Mouse (Mus musculus): ENCODE results near the gene Dpy19l3.

Dpy19l3 gene

DNA sequence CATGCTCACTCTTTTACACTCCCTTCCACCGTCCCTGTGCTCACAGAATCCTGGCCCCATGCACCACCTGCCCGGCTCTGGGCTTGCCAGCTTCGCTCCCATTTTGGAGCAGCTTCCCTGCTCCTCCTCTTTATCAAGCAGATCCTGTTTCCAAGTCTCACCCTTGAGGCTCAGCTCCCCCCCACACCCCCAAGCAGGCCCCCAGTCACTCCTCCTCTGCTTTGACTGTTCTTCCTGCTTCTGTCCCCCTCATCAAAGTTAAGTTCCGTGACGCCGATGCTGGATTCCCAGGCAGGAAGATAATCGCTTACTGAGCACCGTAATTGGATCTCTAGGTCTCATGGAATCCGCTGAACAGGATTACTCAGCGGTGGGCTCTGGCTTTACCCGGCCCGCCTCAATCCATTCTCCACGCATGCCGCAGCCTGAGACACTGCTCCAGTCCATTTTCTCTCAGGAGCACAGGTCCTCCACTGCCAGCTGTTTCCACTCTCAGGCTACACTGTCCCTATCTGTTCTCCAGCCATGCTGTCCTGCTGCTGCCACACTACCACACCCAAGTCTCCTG, 6.8 kb downstream of the Dpy19l3 start:
- DNase-seq (ENCODE audit: low spot score), result no peak

DNA sequence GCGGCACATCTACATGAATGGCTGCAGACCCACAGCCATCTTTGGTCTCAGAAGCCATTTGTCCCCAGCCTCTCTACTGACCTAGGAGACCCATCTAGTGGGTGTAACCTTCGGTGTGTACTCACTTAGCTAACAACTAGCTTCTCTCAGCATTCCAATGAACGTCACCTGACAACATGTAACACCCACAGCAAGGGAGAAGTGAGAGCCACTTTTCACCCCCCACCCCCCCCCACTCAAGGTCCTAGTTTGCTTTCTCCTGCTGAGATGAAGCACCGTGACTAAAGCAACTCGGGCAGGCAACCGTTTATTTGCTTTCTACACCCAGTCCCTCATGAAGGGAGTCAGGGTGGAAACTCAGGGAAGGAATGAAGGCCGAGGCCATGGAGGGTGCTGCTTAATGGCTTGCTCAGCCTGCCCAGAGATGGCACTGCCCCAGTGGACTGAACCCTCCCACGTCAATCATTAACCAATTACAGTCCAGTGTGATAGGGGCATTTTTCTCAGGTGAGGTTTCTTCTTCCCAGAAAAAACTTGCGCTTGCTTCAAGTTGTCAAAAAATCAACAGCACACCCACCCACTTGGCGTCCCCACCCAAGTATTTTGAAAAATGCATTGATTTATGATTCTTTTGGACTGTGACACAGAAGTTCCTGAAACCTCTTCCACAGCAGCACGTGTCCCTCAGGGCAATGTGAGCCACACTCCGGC, 7.4 kb downstream of the Dpy19l3 start:
- no peak for DNase-seq (ENCODE audit: low spot score)

DNA sequence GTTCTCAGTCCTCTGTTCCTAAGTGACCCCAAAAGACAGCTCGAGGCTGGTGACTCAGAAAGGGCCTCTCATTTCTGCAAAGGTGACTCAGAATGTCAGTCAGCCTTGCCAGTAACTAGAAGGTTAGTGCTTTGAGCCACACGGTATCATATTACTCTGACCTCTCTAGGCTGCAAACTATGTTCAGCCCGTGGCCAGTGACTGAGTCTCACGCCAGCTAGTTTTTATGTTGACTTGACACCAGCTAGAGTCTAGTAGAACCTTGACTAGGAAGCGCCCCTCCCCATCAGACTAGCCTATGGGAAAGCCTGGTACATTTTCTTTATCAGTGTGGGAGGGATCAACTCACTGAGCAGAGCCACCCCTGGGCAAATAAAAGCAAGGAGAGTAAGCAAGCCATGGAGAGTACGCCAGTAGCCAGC, 9.0 kb downstream of the Dpy19l3 start:
- no peak for DNase-seq (ENCODE audit: low spot score)

DNA sequence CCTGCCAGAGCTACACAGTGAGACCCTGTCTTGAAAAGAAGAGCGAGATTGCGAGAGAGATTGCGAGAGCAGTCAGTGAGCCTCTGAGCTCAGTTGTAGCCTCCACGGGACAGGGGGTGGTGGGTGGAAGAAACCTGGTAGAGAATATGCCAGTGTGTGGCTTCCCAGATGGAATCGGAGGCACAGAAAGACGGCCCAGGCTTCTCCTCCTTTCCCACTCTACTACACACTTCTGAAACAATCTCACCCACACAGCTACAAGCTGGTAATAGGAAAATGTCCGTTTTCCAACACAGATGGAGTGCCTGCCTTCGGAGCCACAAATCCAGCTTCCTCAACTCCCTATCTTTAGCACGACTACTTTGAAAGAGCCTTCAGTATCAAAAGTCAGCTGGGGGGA, 9.5 kb downstream of the Dpy19l3 start:
- no peak for DNase-seq (ENCODE audit: low spot score)

DNA sequence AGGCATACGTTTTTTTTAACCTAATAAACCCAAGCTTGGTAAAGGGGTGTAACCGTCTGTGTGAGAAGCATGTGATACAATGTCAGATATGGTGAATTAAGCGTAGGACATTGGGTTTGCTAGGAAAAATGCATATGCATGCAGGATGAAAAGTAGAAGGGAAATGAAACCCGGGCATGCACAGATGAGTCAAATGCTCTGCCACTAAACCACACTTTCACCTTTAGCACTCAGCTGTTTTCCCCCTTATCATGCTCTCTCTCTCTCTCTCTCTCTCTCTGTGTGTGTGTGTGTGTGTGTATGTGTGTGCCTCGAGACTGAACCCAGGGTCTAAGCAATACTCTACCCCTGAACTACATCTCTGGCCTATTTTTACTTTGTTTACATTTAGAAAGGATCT, 11.9 kb downstream of the Dpy19l3 start:
- DNase-seq (ENCODE audit: low spot score), result no peak

DNA sequence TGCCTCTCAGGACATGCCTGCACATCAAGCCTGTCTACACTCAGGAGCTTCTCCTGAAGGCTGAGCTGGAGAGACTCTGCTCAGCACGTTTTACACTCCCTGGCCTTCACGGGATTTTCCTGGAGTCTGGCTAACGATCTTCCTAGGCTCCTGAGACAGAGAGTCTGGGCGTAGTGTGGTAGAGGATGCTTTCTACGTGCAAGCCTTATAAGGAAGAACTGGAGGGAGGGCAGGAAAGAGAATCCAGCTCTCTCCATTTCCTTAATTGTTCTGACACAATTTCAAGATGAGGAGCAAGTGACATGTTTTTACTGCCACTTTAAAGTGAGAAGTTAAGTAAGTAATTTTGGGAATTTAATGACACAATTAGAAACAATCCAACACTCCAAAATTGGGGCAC, 12.4 kb downstream of the Dpy19l3 start:
- no peak for DNase-seq (ENCODE audit: low spot score)

DNA sequence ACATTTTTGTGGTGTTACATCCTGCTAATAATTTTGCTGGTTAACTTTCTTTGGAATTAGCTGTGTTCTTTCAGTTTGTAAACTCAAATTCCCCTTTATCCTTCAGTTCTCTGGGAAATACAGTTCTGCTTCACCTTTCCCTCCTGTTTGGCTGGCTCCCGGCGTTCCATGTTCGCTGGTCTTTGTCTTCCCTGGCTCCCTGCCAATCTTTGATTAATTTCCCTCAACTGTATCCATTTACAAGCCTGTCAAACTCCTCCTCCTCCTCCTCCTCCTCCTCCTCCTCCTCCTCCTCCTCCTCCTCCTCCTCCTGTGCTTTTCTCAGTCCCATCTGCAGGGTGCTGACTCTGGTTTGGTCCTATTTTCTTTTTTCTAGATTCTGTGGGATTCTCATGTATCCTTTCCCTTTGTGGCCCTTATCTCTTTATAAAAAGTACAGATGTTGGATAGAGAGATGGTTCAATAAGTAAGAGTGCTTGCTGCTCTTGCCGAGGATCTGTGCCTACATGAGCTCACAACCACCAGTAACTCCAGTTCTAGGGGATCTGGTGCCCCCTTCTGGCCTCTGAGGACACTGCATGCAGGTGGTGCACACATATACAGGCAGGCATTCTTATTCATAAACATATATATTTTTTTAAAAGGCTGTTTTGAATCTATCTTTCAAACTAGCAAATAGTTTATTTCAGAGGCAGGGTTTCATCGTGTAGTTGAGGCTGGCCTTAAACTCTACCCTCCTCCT, 13.6 kb downstream of the Dpy19l3 start:
- DNase-seq (ENCODE audit: low spot score), result peak; percentile 33

DNA sequence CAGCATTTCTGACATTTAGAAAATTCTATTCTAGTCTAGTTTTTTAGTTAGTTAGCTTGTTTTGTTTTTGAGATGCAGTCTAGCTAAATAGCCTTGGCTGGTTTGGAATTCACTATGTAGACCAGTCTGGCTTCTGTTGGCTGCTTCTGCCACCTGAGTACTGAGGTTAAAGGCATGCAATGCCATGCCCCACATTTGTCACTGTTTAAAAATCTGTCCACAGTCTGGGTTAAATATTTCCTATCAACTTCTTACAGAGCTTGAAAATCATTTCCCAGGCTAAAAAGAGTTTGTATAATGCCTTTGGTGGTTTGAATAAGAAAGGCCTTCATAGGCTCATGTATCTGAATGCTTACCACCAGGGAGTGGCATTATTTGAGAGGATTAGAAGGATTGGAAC, 15.4 kb downstream of the Dpy19l3 start:
- no peak for DNase-seq (ENCODE audit: low spot score)

DNA sequence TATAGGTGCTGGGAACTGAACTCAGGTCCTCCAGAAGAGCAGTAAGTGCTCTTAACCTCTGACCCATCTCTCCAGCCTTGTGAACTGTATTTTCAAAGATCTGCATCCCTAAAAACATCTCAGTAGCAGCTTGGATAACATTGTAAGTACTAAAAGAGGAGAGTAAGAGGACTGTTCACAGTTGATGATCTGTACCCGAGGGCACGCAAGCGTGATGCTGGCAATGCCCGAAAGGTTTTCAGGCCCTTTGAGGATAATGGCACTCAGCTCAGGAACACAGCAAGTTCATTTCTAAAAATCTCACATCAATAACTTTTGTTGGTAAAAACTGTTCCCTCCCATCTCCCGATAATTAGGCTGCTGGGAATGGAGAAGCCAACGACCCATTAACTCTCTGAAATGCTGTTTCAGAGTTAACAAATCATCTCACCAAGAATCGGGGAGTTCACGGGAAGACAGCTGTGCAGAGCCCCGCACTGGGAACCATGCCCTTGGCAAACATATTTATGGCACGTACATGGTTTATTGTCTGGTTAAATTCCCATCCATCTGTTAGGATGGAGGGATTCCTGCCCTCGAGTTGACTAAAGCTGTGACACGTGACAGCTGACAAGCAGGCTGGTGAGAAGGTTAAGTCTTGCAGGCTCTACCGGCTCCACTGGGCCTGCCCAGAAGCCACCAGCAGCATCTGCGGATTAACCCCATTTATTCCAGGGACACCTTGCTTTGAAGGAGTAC, 20.8 kb downstream of the Dpy19l3 start:
- no peak for DNase-seq (ENCODE audit: low spot score)

DNA sequence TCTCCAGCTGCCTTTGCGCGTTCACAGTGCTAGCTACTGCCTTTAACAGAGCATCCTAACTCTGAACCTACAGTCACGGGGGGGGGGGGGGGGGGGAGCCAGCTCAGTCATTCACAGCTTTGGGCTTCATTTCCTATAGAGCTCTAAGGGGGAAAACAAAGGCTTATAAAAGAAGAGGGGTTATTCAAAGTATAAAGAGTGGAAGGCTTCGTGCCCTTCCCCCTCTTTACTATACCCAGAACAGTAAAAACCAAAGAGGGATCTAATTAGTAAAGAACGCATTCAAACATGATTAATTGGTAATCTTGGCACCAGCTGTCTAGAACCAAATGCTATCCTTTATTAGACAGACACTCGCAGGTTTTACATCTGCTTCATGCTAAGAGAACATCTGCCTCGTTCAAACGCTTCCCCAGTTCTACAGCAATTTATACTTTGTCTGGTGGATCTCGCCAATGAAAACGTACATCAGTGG, 21.6 kb downstream of the Dpy19l3 start:
- DNase-seq (ENCODE audit: low spot score), result no peak

DNA sequence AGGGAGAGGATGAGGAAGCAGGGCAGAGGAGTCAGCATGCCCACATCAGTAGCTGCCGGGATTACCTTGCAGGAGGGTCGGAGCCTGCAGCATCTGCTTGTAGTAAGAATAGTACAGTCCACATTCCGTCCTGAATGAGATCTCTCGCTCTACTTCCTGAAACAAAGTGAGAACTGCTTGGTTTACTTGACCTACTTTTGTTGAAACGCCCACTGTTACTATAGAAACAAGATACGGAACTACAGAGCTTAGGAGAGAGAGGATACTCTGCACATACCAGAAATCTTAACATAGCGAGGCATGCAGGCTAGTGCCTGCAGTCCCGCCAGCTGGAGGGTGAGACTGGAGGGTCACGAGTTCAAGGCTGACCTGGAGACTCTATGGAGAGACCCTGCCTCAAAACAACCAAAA, 24.6 kb downstream of the Dpy19l3 start:
- DNase-seq (ENCODE audit: low spot score), result peak; percentile 3

DNA sequence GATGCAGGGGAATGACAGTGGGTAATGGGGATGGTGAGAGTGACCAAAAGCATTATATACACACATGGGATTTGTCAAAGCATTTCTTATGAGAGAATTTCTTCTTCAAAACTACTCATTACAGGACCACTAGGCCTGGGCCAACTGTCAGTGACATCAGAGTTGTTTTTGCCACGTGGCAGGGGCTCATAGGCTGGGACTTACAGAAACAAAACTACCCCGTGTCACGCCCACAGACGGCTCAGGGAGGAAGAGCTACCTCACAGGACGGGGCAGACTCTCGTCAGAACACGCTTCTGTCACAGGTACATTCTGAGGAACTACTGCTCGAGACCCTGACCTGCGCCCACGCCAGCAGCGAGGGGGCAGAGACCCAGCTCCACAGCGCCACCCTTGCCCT, 25.9 kb downstream of the Dpy19l3 start:
- peak; percentile 31 for DNase-seq (ENCODE audit: low spot score)

DNA sequence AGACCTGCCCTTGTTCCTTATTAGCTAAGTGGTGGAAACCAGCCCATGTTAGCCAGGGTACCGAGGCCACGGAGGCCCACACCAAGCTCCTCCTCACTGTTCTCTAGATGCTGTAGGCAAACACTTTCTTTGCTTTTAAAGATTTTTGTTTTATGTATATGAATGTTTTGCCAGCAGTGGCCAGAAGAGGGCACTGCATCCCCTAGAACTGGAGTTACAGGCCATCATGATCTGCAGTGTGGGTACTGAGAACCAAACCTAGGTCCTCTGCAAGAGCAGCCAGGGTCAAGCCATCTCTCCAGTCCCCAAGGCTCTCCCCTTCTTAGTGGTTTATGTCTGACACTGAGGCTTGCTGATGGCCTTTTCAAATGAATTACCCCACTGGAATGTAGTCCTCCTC, 31.2 kb downstream of the Dpy19l3 start:
- DNase-seq (ENCODE audit: low spot score), result no peak

DNA sequence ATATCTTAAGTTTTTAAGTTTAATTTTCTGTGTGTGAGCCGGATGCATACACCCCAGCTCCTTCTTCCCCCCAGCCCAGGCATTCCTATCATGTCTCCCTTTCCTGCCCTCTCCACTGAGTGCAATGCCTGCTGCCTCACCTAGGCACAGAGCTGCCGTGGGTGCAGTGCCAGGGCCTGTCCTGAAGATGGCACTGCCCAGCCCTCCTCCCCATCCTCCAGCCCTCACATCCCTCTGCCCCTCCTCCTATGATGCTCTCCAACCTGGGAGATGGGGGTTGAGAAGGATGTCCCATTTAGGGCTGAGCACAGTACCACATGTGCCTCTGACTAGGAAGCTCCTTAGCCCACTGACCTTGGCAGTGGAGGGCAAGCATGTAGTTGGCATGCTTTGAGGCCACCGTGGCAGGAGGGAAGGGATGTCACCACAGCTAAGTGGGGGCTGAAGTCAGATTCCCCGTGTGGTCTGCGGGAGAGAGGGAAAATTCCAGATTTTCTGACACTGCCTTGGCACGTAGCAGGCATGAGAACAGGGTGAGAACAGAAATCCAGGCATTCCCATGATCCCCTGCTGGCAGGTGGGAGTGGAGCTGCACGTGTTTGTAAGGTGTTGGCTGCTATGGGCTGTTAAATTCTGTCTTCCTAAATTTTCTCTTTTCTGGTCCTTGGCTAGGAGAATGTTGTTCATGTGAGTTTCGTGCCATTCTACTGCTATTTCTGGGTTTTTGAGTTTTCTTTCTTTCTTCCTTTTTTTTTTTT, 35.7 kb downstream of the Dpy19l3 start:
- no peak for DNase-seq (ENCODE audit: low spot score)

DNA sequence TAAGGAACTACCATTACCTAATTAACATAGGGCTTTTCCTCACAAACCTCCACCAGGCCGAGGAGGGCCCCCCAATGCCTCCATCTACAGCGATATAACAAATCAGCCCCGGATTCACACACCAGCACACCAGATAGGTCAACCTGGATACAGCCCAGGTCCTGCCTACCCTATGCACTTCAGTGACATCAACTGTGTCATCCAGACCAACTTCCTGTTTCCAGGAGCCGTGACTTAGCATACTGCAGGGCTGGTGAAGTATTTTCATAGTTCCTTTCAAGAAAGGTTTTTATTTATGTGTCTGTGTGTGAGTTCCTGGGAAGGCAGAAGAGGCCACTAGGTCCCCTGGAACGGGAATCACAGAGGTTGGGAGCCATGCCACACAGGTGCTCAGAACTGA, 43.9 kb downstream of the Dpy19l3 start:
- DNase-seq (ENCODE audit: low spot score), result no peak

DNA sequence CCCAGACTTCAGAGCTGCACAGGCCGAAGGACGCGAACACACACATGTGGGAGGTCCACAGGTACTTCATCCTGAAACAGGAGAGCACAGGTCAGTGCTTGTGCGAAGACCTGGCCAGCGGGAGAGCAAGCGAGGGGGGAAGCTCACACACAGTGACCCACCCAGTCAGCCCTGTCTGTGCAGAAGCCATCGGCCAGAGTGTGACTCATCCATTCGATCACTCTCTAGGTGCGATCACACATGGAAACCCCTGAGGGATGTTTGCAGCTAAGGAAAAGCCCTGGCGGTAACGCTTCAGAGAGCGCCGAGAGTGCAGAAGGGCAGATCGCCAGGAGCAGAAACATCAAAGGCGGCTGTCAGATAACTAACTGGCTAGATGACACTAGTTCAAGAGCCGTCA, 46.2 kb downstream of the Dpy19l3 start:
- no peak for DNase-seq (ENCODE audit: low spot score)

DNA sequence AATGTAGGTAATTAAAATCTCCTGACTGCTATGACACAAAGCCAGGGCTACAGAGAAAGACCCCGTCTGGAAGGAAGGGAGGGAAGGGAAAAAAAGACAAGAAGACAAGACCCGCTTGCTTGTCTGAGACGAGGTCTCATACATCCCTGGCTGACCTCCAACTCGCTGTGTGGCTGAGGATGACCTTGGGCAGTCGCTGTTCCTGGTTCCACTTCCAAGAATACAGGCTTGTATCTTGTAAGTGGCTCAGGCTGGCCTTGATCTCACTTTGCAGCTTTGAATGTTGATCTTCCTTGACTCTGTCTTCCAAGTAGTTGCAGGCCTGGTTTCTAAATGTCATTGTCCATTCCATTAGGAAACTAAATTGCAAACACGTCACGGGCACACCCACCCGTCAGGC, 55.2 kb downstream of the Dpy19l3 start:
- no peak for DNase-seq (ENCODE audit: low spot score)

DNA sequence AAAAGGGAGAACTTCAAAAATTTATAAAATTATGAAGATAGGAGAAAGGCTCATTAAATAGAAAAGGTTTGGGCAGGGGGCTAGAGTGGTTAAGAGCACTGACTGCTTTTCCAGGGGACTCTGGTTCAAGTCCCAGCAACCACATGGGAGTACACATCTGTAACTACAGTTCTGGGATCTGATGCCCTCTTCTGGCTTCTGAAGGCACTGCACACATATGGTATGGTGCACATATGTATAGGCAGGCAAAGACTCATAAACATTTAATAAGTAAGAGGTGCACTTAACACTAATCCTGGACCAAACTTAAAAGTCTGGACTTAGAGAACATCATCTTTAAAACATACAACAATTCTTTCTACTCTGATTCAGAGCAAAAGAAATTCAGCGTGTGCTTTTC, 56.2 kb downstream of the Dpy19l3 start:
- DNase-seq (ENCODE audit: low spot score), result no peak

DNA sequence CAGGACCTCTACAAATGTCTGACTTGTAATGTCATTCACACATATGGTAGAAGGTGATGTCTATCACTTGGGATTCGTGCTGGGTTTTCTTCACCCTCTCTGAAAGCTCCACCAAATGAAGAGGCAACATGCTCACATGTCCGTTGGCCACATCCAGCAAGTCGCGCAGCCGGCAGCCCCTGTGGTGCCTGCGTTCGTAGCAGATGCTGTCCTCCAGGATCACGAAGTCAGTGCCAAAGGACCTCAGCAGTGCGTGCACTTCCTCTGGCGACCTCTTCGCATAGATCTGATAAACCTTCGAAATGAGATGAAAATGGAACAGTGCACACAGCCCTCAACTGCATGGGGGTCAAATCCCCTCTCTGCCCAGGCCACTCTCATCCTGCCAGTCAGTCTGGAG, 61.6 kb downstream of the Dpy19l3 start:
- no peak for DNase-seq (ENCODE audit: low spot score)

DNA sequence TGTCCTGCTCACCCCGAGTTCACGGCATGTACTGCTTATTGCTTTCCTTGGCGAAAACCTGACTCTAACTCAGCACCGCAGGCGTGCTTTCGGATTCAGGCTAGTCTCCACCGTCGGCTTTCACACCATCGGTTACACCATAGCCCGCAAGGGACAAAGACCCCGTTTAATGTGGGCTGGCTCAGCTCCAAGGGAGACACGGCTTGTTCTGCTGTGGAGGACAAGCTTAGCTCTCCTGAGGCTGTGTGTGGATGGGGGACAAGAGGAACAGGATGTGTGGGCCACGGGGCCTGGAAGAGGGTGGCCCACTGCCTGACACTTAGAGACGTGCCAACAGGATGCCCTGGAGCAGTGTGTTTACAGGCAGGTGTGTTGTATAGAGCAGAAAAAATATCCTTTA, 62.1 kb downstream of the Dpy19l3 start:
- DNase-seq (ENCODE audit: low spot score), result no peak

DNA sequence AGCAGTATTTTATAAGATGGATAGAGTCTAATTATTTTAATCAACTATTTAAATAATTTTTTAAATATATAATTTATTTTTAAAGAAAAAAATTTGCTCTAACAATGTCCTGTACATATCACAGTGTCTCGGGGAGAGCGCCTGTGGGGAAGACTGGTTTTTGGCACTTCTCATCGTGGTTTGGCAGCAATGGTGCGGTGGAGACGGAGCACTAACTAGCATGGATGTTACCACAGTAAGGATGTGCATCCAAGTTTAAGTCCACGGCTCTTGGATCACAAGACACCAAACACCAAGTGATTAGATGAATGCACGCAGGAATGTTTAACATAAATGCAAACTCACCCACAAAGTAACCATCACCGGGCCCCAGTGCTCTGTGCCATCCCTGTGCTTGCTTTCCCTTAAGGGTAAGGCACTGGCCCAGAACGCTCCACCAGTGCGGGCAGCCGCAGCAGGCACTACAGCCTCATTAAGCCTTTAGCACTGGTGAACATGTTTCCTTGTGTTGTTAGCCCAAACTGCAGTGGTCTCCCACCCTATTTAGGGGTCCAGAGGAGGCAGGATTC, 65.4 kb downstream of the Dpy19l3 start:
- no peak for DNase-seq (ENCODE audit: low spot score)

DNA sequence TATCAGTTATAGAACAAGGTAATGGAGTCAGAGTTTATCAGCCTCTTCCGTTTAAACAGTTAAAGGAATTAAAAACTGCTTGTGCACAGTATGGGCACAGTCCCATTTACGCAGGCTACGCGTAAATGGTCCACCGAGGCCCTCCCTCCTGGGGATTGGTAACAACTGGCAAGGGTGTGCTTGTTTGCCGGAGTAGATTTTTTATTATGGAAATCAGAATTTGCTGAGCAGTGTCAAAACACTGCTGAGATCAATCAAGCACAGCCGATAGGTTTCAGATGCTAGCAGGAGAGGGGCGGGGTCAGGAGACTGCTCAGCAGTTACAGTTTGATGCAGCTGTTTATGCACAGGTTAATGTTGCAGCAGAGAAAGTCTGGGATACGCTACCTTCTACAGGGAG, 66.0 kb downstream of the Dpy19l3 start:
- no peak for DNase-seq (ENCODE audit: low spot score)
